Mouse (Mus musculus): ENCODE measurements around the gene Thap8.

The Thap8 gene

DNA sequence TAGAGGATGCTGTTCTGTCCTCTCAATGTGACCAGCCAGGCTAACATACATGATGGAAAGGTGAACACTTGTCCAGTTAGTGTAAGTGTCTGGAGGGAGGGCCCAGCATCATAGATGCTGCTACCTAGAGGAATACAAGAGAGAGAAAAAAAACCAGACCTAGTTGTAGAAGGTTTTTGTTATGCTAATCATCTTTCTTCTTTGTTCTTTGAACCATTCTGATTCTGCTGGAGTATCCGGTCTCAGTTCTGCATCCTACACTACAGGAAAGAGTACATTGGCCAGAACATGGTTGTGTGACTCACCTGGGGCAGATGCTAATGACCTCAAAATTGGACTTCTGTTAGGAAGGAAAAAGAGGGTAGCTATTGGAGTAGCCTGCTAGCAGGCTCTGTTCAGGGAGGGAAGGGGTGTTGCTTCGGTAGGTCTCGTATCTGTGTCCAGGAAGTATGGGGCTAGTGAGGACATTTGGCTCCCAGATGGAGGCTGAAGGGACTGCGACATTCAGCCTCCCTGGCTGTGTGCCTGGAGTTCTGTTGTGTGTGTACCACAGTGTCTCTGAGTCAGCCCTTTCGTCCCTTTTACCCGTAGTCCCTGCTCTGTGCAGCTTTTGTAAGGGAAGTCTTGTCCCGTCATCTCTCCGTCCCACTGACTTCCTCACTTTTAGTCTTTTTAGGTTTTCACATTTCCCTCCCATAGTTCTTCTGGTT is 7.0 kb downstream of the Thap8 start:
- DNase-seq: peak in 1 of 2 experiments; percentile 30

DNA sequence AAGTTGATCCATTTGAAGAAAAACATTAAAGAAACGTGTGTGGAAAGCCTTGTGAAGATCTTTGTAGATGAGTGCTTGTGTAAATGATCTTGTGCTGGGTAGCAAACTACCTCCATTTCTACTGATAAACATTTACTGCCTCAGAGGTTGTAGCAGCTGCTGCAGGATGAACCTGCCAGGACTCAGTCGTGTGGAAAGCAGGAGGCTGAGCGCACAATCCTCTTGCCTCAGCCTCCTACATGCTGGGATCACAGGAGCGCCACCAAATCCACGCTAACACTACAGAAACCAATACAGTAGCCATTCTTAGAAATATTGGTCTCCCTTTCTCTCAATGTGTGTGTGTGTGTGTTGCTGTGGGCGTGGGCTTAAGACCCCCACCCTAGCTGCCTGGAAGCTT is 8.2 kb downstream of the Thap8 start:
- DNase-seq: no peak

DNA sequence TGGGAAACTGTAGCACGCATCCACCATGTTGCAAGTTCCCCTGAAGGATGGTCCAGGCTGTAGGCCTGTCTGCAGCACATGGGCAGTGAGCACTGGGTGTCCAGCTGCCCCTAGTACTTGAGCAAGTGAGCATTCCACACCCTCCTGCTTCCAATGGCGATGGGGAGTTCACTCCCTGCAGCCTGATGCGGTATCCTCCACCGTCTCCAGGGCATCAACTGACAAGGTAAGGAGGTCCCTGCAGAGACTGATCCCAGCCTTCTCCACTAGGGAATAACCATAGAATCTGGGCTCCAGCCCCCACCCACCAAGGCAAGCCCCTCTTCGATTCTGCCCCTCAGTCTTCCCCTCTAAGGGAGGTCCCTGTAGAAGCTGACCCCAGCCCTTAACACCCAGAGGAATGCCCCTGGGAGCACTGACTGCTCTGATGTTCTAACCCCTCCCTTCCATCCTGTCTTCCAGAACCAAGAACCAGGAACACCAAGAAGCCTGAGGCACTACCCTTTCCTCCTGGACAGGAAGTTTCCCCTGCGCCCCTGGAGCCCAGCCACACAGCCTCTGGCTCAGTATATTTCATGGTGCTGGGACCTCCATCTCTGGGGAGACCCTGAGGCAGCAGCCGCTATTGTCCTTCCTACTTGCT is 9.3 kb downstream of the Thap8 start:
- no peak for DNase-seq

DNA sequence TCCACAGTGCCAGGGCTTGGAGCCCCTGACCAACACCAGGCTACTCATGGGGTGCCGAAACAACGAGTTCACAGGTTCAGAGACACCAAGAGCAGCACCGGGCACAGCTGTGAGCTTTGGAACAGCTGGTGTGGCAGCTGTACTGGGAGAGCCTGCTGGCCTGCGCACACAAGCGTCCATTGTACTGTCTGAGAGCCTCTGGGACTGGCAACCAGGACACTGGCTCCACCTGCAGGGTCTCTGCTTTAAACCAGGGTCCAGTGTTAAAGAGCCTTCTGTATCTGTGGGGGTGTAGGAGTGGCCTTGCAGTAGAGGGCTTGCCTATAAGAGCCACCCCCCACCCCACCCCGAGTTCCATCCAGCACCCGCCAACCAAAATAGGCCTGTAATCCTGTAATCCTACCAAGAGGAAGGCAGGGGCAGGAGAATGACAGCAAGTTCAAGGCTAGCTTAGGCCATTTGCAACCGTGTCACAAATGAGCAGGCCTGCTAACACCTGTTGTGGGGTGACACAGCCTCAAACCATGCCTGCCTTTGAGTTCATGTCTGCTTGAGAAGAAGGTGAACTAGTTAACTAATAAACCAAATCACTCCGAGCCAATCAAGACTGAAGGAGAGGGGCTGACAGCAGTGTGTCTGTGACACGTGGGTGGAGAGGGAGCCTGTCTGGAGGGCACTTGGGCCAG is 10.0 kb downstream of the Thap8 start:
- DNase-seq: peak; percentile 21 to 41

DNA sequence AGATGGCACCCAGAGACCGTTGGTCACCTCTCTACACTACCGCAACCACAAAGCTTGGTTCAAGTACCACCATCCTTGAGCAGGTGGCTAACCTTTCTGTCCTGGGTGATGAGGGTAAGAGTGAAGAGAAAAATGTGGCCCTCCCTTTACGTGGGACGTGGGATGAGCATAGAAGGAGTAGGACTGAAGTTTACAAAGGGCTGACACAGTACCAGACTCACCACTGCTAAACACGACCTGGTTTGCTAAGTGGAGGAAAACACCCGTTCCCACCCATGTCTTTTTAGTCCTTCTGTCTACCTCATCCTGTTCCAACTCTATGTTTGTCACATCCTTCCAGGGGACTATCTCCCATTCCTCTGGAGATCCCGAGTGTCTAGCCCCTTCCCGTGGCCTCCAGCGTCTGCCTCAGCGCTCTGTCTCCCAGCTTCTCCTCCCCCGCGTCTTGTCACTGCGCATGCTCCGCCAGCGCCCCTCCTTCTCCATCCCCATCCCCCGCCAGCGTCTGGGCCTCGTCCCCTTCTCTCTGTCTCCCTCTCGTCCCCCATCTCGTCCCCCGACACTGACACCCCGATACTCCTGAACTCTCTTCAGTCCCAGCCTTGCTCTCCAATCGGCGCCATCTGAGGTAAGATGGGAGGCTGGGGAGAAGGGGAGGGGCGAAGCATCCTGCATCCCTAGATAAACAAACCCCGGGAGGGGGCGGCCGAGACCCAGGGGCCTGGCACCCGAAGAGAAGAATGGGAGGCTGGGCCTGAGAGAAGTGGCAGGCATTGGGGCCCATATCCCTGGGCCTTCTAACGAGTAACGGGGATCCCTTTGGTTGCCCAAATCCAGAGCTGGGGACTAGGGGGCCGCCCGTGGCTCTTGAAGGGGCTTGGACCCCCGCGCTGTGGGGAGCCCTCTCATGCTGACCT is 11.6 kb downstream of the Thap8 start, which contains the start of gene Clip3:
Gene Clip3 (plus strand): TSS at position 514 of the 917 bp plus-strand sequence.
- peak; percentile 90 to 91 for DNase-seq

DNA sequence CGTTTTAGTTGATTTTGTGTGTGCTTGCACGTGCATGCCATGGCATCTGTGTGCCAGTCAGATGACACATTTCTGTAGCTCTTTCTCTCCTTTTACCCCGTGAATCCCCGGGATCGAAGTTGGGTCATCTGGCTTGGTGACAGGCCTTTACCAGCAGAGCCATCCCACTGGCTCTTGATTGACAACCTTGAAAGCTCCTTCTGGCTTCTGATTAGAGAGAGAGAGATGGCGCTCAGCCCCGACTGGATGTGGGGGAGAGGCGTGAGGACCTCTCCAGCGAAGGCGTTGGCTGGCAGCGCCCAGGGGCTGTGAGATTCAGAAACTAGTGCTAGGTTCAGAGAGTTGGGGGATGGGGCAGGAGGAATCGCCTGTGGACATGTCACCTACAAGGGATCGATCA is 13.9 kb downstream of the Thap8 start:
- DNase-seq: no peak

DNA sequence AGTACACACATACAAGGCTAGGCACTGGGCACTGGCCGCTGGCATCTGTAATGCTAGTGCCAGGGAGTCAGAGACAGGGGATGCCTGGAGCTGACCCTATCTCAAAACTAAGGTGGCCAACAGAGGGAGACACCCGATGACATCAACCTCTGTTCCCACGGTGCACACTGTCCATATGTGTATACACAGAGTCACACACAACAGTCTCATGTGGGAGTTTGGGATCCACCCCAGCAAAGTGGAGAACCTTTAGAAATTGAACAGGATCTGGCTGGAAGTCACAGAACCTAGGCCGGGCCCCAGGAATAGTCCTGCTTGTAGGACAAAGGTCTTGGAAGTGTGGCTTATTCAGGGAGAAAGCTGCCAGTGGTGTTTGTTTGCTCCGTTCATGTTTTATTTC is 14.4 kb downstream of the Thap8 start:
- no peak for DNase-seq

DNA sequence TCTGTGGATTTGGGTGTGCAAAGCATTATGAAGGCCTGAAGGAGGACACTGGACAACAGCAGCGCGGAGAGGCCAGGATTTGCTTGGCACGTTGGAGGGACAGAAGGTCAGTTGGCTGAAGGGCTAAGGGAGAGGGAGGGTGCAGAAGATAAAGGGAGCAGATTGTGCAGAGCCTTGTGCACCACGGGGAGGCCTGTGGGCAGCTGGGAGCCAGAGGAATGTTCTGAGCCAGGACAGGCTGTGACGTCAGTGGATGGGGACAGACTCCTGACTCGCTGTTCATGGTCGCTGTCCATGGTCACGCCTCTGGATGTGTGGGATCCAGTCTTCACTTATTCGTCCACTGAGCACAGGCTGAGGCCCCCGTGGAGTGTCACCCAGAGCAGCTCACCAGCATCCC is 15.2 kb downstream of the Thap8 start:
- peak; percentile 57 to 70 for DNase-seq

DNA sequence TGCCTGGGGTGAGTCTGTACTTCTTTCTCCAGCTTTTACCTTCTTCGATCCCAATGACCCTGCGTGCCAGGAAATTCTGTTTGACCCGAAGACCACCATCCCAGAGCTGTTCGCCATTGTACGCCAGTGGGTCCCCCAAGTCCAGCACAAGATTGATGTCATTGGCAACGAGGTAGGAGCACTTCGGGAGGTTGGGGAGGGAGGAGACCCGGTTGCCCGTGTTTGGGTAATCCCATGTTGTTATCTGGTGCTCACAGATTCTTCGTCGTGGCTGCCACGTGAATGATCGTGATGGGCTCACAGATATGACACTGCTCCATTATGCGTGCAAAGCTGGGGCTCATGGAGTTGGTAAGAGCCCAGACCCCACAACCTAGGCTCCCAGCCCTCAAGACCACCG is 16.9 kb downstream of the Thap8 start:
- DNase-seq: no peak

DNA sequence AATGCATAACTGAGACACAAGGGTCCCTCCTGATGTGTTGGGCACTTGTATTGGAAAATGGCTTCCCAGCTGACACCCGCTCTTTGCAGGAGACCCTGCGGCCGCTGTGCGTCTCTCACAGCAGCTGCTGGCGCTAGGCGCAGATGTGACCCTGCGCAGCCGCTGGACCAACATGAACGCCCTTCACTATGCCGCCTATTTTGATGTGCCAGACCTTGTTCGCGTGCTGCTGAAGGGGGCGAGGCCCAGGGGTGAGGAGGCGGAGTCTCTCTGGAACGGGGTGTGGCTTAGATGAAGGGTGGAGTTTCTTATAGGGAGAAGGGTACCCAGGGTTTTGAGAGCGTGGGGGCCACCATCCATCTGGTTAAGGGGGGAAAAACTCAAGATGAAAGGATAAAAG is 17.4 kb downstream of the Thap8 start:
- DNase-seq: no peak

DNA sequence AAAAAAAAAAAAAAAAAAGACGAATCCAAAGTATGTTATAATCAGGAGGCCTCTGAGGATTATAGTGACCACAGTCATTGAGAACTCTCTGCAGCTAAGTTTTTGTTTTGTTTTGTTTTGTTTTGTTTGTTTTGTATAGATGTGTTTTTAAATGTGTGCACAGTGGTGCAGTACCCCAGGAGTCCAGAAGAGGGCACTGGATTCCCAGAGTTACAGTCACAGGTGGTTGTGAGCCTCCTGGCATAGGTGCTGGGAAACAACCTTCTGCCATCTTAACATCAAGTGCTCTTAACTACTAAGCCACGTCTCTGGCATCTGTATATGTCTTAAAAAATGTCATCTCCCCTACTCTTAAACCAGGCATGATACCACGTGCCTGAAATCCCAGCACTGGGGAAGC is 21.0 kb downstream of the Thap8 start:
- peak; percentile 43 to 49 for DNase-seq

DNA sequence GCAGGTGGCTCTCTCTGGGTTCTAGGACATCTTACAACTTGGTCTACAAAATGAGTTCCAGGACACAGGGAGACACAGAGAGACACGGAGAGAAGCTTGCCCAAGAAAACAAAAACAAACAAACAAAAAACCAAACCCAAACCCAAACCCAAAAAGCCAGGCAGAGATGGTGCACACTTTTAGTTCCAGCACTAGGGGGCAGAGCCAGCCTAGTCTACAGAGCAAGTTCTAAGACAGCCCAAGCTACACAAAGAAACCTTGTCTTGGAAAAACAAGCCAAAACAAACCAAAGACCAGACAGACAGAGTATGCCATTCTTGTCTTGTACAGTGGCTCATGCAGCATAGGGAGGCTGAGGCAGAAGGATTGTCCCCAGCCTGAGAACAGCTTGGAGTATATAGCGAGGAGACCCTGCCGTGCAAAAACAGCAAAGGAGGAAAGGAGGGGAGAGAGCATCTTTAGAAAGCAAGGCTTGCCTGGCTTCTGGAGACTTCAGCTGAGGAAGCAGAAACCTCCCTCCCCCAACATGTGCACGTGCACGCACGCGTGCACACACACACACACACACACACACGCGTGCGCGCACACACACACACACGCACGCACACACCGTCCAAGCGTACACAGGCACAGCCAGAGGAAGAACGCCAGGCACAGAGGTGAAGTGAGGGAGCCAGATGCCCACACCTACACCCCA is 26.3 kb downstream of the Thap8 start:
- DNase-seq: peak in 1 of 2 experiments; percentile 29

DNA sequence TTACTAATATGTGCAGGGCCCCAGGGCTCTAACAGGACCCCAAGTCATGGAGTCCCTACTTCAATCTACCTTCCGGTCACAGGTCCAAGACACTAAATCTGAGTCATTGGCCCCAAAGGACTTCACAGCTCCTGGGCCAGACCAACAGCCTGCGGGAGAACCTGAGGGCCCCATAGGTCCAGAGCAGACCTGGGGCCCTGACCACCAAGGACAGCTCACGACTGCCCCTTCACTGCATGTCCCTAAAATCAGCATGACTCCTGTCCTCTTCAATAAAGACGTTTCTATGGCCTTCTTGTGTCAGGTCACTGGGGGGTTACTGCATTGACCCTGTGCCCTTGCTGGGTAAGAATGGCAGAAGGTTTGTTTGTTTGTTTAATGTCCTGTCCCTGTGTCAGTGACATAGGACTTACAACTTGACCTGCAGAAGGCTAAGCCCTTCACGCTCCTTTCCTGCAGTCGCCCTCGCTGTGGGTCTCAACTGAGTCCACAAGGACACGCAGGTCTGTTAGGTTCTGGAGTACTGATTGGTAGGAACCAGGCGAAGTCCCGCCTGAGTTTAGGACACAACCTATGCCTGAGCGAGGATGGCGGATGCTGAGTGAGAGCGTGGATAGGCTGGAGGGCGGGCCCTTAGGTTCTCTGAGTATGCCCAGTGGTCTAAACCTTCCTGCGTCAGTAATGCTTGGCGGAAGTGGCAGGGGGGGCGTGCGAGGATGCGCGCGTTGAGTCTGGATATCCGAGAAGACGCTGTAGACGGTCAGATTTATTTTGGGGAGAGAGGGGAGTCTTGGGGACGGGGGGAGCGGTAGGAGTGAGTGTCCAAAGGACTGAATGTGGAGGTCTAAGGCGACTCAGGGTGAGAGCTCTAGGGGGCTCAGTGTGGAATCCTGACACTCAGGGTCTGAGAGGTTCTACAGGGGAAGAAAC is 28.4 kb downstream of the Thap8 start, which contains the start of gene Alkbh6:
Gene Alkbh6 (plus strand): TSS at position 642 of the 930 bp plus-strand sequence.
- peak; percentile 92 to 96 for DNase-seq

DNA sequence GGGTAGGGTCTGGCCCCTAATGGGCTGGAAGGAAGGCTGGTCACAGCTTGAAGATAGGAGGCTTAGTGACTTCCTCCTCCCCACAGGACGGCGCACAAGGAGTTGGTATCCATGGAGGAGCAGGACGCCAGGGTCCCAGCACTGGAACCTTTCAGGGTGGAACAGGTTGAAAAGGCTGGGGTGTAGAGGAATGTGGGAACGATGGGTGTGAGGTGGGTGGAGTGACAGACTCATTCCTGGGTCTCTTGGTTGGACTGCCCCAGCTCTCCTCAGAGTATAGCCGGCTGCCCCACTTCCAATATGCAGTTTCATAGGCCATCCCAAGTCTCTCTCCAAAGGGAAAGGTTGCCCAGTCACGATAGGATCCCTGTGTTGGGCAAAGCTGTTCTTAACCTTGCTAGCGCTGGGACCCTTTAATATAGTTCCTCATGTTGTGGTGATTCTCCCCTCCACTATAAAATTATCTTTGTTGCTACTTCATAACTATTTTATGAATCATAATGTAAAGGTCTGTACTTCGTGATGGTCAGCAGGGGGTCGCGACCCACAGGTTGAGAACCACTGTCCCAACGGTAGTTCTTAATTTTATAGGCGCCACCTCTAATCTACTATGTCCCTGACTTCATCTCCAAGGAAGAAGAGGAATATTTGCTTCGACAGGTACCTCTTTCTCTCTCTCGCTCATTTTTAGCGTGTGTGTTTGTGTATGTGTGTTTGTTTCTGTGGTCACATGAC is 29.7 kb downstream of the Thap8 start:
- no peak for DNase-seq

DNA sequence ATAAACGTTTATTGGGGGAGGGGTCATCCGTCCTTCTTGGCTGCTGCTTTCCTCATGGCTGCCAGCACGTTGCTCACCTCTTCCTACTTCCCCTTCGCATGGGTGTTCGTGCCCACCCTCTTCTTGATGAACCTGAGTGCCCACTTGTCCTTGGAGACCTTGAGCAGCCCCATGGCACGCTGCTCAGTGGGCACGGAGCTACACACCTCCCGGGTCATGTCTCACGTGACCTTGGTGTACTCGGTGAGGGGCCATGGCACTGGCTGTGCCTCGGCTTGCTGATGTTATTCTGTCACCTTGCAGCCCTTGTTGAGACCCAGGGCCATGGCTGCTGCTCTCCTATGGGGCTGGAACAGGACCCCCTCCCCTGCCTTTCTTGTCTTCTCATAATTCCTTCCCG is 30.2 kb downstream of the Thap8 start:
- no peak for DNase-seq

DNA sequence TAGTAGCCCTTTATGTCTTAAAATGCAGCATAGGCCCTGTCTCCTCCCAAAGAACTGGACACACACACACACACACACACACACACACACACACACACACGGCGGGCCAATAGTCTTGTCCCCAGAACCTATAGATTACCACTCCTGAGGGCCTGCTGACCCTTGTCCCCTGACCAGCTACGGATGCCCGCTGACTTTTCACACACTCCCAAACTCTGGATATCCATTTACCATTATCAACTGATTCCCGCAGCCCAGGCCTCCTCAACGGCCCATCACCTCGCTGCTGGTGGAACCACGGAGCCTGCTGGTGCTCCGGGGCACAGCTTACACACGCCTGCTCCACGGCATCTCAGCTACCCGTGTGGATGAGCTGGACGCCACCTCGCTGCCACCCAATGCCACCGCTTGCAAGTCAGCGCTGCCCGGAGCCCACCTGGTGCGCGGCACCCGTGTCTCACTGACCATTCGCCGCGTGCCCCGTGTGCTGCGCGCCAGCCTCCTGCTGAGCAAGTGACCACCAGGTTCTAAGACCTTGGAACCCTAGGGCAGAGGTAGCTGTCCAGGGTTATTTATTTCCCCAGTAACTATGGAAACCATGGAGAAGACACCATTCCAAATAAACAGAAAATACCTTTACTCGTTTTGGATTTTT is 33.9 kb downstream of the Thap8 start:
- DNase-seq: peak; percentile 53 to 72

DNA sequence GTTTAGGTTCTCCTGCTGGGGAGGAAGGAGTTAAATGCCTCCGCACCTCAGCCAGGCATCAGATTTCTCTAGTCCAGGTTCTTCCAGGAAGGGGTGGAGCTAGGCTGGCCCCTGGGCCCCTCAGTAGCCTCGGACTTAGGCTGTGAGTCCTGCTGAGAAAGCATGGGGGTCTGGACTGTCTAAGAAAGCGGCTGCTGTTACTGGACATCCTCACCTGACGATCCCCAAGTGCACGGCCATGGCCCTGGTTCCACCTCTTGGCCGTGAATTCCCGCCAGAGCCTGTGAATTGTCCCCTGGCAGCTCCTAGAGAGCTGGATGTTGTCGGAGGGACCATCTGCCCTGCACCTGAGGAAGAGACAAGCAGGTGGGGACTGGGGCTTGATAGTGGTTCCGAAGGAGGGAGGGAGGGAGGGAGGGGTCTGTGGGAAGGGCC is 34.8 kb downstream of the Thap8 start, which contains the start of gene Syne4:
Gene Syne4 (plus strand): TSS at position 87 of the 435 bp plus-strand sequence.
- DNase-seq: peak; percentile 50 to 72

DNA sequence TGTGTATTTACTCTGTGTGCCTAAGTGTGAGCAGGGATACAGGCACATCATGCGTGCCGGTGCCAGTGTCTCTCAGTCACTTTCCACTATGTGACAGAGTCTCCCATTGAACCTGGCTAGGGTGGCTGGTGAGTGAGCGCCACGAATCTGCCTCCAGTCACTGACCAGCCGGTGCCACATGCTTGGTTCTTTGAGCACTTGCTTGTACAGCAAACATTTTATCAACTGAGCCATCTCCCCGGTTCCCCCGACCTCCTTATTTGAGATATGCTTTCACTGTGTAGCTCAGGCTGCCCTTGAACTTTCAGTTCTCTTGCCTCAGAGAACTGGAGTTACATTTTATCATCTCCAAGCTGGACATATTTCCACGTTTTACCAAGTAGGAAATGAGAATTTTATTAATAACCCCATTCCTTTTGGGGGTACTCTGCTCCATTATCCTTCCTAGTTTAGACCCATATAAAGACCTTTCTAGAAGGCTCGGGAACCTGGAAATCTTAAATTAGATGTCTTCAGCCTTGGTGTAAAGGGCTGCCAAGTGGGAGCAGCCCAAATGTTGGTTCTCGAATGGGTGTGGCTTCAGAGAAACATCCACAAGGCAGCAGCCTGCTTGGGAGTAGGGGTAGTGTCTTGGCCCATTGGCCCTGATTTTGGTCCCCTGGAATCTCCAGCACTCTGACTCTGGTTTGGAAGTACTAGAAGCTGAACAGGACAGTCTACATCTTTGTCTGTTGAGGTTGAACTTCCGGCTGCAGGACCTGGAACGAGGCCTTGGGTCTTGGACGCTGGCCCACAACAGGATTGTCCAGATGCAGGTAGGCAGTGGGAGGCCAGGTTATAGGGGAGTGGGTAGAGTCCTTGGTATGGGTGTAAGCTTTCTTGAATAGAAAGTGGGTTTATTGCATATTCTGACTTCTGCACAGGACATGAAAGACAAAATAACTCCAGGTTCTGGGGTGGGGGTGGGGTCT is 36.0 kb downstream of the Thap8 start:
- no peak for DNase-seq

Data from kidney, postnatal 4 days (tissue).